Mouse (Mus musculus): ENCODE measurements at regions not wholly inside any gene's neighbourhood (a gene's known extent, or its start where the extent isn't known, plus 50 kb on each side); places are given as distances from the start of the nearest gene placed in this dataset.

DNA sequence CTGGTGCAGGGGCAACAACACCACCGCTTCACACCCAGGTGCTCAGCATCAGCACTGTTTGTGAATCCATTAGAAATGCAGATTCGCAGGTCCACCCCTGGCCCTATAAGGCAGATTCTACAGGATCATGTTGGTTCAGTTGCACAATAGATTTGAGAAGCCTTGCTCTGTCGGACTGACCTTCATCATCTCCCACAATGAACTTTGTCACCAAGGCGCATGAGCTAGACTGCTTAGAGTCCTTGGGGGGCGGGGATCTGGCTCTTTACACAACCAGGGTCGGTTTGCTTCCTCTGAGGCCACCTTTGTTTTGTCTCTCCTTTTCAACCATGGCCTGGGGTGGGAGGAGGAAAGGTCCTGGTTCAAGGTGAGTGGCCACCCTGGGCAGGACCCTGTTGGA is 209.7 kb downstream of the Igsf11 start:
- no peak overlapping the region for H3K4me3 ChIP-seq (ENCODE audit: insufficient read depth, low read depth, low read length)
- no peak overlapping the region for H3K27ac ChIP-seq (ENCODE audit: insufficient read depth, low read depth, low read length)
- H3K4me1 ChIP-seq (ENCODE audit: control insufficient read depth, insufficient read depth, low read length) = peaks cover 5% of the 10 kb centered on the region; the same call in 1 of the 2 replicates
- 71% methylated on average over 6 of the region's 6 CpGs for WGBS
- TF ChIP-seq POLR2A (IDR thresholded peaks at IDR 0.05; ENCODE audit: insufficient read depth, low read depth, low read length) (no peak), CTCF (IDR thresholded peaks at IDR 0.05; ENCODE audit: insufficient read depth, low read depth, low read length) (no peak)

DNA sequence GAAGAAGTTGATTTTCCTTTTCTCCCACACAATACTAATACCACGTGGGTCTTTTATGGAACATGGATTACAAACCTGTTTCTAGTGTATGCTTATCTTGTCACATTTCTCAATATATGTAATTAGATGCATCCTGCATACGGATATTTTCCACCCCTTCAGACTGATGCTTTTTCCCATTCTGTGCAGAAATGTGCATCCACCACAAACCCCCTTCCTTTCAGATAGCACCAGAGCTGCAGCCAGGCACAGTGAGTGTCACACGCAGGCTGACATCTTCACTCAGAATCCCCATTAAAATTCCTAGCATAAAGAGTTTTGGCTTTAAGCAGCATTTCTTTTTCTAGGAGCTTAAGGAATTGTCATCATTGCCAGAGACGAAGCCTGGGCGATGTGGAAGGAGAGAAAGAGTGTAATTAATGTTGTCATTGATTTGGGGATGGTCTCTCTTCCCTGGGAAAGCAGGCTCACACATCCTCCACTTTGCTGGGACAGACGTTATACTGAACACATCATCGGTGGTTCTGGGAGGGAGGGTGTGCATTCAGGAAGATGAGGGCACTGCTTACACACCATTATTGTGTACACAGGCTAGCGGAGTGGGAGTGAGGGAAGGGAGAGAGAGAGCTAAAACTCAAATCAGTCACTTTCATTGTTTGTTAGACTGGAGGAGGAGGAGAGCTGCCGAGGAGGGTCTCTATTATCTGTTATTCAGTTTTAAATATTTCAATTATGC is 211.1 kb downstream of the Igsf11 start:
- WGBS = 22% methylated on average over 9 of the region's 9 CpGs
- H3K4me3 ChIP-seq (ENCODE audit: insufficient read depth, low read depth, low read length) = no peak overlapping the region
- peaks cover 5% of the 10 kb centered on the region; the same call in 1 of the 2 replicates for H3K4me1 ChIP-seq (ENCODE audit: control insufficient read depth, insufficient read depth, low read length)
- H3K27ac ChIP-seq (ENCODE audit: insufficient read depth, low read depth, low read length) = no peak overlapping the region
- TF ChIP-seq CTCF (IDR thresholded peaks at IDR 0.05; ENCODE audit: insufficient read depth, low read depth, low read length) = no peak
- no peak for TF ChIP-seq POLR2A (IDR thresholded peaks at IDR 0.05; ENCODE audit: insufficient read depth, low read depth, low read length)

GRCm38 (mm10) chr16:39109383-39110033 is 217.0 kb downstream of the Igsf11 start:
- peak overlapping the region; percentile 56 for H3K4me3 ChIP-seq (ENCODE audit: insufficient read depth, low read depth, low read length)
- H3K27ac ChIP-seq (ENCODE audit: insufficient read depth, low read depth, low read length) = no peak overlapping the region
- no peak for TF ChIP-seq POLR2A (IDR thresholded peaks at IDR 0.05; ENCODE audit: insufficient read depth, low read depth, low read length)
- no peak for TF ChIP-seq CTCF (IDR thresholded peaks at IDR 0.05; ENCODE audit: insufficient read depth, low read depth, low read length)
- WGBS = 6% methylated on average over 15 of the region's 15 CpGs
- H3K4me1 ChIP-seq (ENCODE audit: control insufficient read depth, insufficient read depth, low read length) = no peaks in the 10 kb centered on the region

DNA sequence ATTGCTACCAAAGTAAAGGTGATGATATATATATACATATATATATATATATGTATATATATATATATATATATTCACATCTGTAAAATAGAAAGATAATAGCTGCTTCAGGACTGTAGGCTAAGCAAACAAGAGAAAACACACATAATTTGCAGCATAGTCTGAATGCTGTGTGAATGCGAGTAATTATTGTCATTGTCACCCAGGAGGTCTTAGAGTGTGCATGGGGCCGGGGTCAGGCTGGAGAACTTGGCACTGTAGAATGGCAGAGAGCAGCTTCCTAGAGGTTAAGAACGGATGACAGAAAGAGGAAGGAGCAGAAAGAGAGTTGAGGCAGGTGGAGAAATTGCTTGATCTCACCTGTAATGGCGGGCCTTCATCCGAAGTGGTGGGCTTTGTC is 217.6 kb downstream of the Igsf11 start:
- WGBS = 78% methylated on average over 5 of the region's 5 CpGs
- Histone ChIP-seq H3K4me1 (ENCODE audit: control insufficient read depth, insufficient read depth, low read length) (no peaks in the 10 kb centered on the region), H3K27ac (ENCODE audit: insufficient read depth, low read depth, low read length) (no peak overlapping the region), H3K4me3 (ENCODE audit: insufficient read depth, low read depth, low read length) (no peak overlapping the region)
- TF ChIP-seq POLR2A (IDR thresholded peaks at IDR 0.05; ENCODE audit: insufficient read depth, low read depth, low read length) (no peak), CTCF (IDR thresholded peaks at IDR 0.05; ENCODE audit: insufficient read depth, low read depth, low read length) (no peak)

- H3K4me3 ChIP-seq (ENCODE audit: insufficient read depth, low read depth, low read length) = no peak overlapping the region
- H3K27ac ChIP-seq (ENCODE audit: insufficient read depth, low read depth, low read length) = no peak overlapping the region
- TF ChIP-seq POLR2A (IDR thresholded peaks at IDR 0.05; ENCODE audit: insufficient read depth, low read depth, low read length) (no peak), CTCF (IDR thresholded peaks at IDR 0.05; ENCODE audit: insufficient read depth, low read depth, low read length) (no peak)
- H3K4me1 ChIP-seq (ENCODE audit: control insufficient read depth, insufficient read depth, low read length) = peaks cover 8% of the 10 kb centered on the region; the same call in 1 of the 2 replicates
- WGBS = 83% methylated on average over 3 of the region's 3 CpGs
Measured at GRCm38 (mm10) chr16:39118059-39118458, 225.6 kb downstream of the Igsf11 start.

- Histone ChIP-seq H3K27ac (ENCODE audit: insufficient read depth, low read depth, low read length) (no peak overlapping the region), H3K4me3 (ENCODE audit: insufficient read depth, low read depth, low read length) (no peak overlapping the region), H3K4me1 (ENCODE audit: control insufficient read depth, insufficient read depth, low read length) (peaks cover 8% of the 10 kb centered on the region; the same call in 1 of the 2 replicates)
- TF ChIP-seq POLR2A (IDR thresholded peaks at IDR 0.05; ENCODE audit: insufficient read depth, low read depth, low read length) (no peak), CTCF (IDR thresholded peaks at IDR 0.05; ENCODE audit: insufficient read depth, low read depth, low read length) (no peak)
- WGBS = 81% methylated on average over 4 of the region's 4 CpGs
Measured at GRCm38 (mm10) chr16:39119811-39120210, 227.3 kb downstream of the Igsf11 start.

GRCm38 (mm10) chr16:39123445-39123952 is 231.0 kb downstream of the Igsf11 start:
- 93% methylated on average over 8 of the region's 8 CpGs for WGBS

DNA sequence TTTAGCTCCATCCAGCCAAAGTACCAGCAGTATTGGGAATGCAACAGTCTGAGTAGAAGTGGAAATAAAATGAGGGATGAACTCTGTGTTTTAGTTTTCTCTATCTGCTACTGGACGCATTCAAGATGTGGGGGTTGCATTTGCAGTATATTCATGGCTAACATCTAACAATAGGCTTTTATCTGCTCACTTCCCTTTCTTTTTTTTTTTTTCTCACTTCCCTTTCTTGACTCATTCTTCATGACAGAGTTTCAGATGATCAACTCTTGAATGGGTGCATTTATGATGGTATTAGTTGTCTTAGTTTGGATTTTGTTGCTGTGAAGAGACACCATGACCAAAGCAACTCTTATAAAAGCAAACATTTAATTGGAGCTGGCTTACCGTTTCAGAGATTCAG is 240.0 kb downstream of the Igsf11 start:
- Histone ChIP-seq H3K4me3 (ENCODE audit: insufficient read depth, low read depth, low read length) (no peak overlapping the region), H3K27ac (ENCODE audit: insufficient read depth, low read depth, low read length) (no peak overlapping the region), H3K4me1 (ENCODE audit: control insufficient read depth, insufficient read depth, low read length) (no peaks in the 10 kb centered on the region)
- TF ChIP-seq CTCF (IDR thresholded peaks at IDR 0.05; ENCODE audit: insufficient read depth, low read depth, low read length) = no peak
- TF ChIP-seq POLR2A (IDR thresholded peaks at IDR 0.05; ENCODE audit: insufficient read depth, low read depth, low read length) = no peak
- 71% methylated on average over 2 of the region's 2 CpGs for WGBS

More at GRCm38 (mm10) chr16:39123445-39123952, 231.0 kb downstream of the Igsf11 start:
- no peak overlapping the region for H3K27ac ChIP-seq (ENCODE audit: insufficient read depth, low read depth, low read length)
- H3K4me3 ChIP-seq (ENCODE audit: insufficient read depth, low read depth, low read length) = no peak overlapping the region
- 0 out of 2 replicates have a peak, but pooled peaks cover 4% of the 10 kb centered on the region for H3K4me1 ChIP-seq (ENCODE audit: control insufficient read depth, insufficient read depth, low read length)
- no peak for TF ChIP-seq CTCF (IDR thresholded peaks at IDR 0.05; ENCODE audit: insufficient read depth, low read depth, low read length)
- TF ChIP-seq POLR2A (IDR thresholded peaks at IDR 0.05; ENCODE audit: insufficient read depth, low read depth, low read length) = no peak

- no peak for TF ChIP-seq POLR2A (IDR thresholded peaks at IDR 0.05; ENCODE audit: insufficient read depth, low read depth, low read length)
- WGBS = 51% methylated on average over 4 of the region's 4 CpGs
- Histone ChIP-seq H3K27ac (ENCODE audit: insufficient read depth, low read depth, low read length) (no peak overlapping the region), H3K4me3 (ENCODE audit: insufficient read depth, low read depth, low read length) (no peak overlapping the region), H3K4me1 (ENCODE audit: control insufficient read depth, insufficient read depth, low read length) (no peaks in the 10 kb centered on the region)
Measured at GRCm38 (mm10) chr16:39135777-39136176, 243.3 kb downstream of the Igsf11 start.

Measured in olfactory bulb, adult 2 months (tissue).